Mouse (Mus musculus) Patski (cell line): ENCODE results near the gene Cryge. TPM values are rescaled to one million over a fixed set of nuclear protein-coding genes. Genes with fewer than 3 reads are reported as not detected.

Experiments
- ATAC-seq: fragments of 100-300 bp; one replicate; pipeline ENCODE4 v1.8.0; 2021
- CTCF ChIA-PET: fragments of 350-600 bp; sonication (Branson Sonifier 250); formaldehyde crosslinking; loops from one replicate; lab custom pipeline; 2022; ENCODE audit warnings: inconsistent platforms; lab: Charles Lee
- POLR2A ChIA-PET: fragments of 350-600 bp; sonication (Branson Sonifier 250); formaldehyde crosslinking; loops from one replicate; lab custom pipeline; 2022; ENCODE audit warnings: antibody characterized with exemption, inconsistent platforms; lab: Charles Lee
- DNase-seq: peaks from one replicate; pipeline ENCODE4 v3.0.0-alpha.2; 2011; ENCODE audit warnings: low read depth, low spot score
- H3K27me3 ChIP-seq: fragments of 371-371 bp; one replicate; pipeline ENCODE4 v1.5.1; 2021
- CTCF ChIP-seq: fragments of 100-300 bp; IDR thresholded peaks from one replicate; pipeline ENCODE4 v1.5.1; 2021
- in situ Hi-C: fragments of 300-500 bp; cut with MboI; formaldehyde crosslinking; loops from 3 replicates; pipeline ENCODE4 v1.11.1; 2018; ENCODE audit warnings: low pct_unique_long_range_greater_than_20kb, mixed read lengths
- polyA plus RNA-seq: library from polyadenylated mRNA; unstranded; gene quantifications from one replicate; pipeline ENCODE4 v1.2.3, GENCODE M21; 2021

Cryge gene
- polyA plus RNA-seq, 1 experiment from 2014 or later, result not detected

DNA sequence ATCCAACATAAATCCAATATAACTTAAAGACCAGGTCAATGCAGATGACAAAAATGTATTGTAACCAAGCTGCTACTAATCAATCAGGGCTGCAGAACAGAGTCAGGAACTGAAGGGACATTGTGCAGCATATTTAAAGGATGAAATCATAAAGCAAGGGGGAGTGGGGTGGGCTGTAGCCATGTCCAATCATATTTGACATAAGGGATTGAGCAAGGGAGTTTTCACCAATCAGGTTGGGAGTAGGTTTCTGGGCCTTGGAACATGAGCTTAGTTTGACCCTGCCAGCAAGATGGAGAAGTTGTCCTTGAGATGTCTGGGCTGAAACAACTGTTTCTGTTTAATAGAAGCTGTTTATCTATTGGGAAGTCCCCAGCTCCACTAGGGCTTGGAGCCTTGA lies 18.3 kb downstream of the Cryge start, which contains the start of gene Akr1cl:
Gene Akr1cl (minus strand): TSS at position 119 of the 400 bp plus-strand sequence.
- TF ChIP-seq CTCF, result no peak
- H3K27me3 ChIP-seq, result peaks cover 38% of the 10 kb centered on the region
- in situ Hi-C loops, result no loop called here
- ATAC-seq (no peak), DNase-seq (no peak)
- CTCF ChIA-PET, result interaction anchor here (1.0 to 1.1 kb wide), 3 partner anchors 13 to 147 kb away, joined by 3 to 5 read pairs (median 3); no protein-coding TSS in a partner anchor
- POLR2A ChIA-PET, result no interaction called here

- no peak for DNase-seq
- TF ChIP-seq CTCF, result no peak
- POLR2A ChIA-PET, result no interaction called here
- H3K27me3 ChIP-seq, result peaks cover 51% of the 10 kb centered on the region
- CTCF ChIA-PET, result no interaction called here
- no peak for ATAC-seq
- in situ Hi-C loops, result no loop called here
Measured at GRCm38 (mm10) chr1:65028206-65028605, 22.7 kb downstream of the Cryge start.

DNA sequence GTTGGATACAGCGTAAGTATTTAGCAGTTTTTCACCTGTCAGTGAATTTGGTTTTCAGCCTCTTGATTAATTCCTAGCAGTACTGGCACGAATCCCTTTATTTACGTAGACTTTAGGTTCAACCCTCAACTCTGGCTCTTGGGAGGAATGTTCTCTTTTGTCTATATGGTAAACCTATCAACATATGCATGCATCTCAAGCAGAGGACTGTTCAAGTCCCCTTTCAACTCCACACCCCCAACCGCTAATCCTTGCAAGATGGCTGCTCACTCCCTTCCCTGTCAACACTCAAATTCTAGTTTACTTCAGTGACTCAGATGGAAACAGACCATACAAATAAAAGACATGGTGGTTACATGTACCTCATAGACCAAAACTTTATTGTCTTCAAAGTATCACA lies 38.2 kb downstream of the Cryge start:
- ATAC-seq (no peak), DNase-seq (no peak)
- POLR2A ChIA-PET, result no interaction called here
- CTCF ChIA-PET, result interaction anchor here (1.0 kb wide), 1 partner anchor 91 kb away, joined by 3 read pairs; no protein-coding TSS in a partner anchor
- peaks cover 8% of the 10 kb centered on the region for H3K27me3 ChIP-seq
- no peak for TF ChIP-seq CTCF
- in situ Hi-C loops, result loop anchor here (25.0 kb wide), 1 partner anchor 1350 kb away; no protein-coding TSS in a partner anchor

DNA sequence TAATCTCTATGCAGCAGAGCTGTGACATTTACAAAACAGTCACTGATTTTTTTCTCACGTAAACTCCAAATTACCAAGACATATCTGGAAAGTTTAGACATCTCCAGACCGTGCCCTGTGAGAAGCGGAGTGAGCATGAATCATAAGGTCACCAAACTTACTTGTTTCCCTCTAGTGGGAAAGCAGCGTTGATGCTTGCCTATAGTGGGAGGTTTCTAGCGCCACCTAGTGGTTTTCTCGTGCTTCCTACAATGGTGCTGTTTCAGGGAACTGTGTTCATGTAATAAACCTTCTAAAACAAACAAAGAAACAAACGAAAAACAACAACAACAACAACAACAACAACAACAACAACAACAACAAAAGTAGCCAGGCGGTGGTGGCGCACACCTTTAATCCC lies 40.8 kb downstream of the Cryge start:
- DNase-seq (peak; percentile 33), ATAC-seq (peak; percentile 87)
- peak; percentile 93 for TF ChIP-seq CTCF
- H3K27me3 ChIP-seq, result peaks cover 8% of the 10 kb centered on the region
- ChIA-PET CTCF (interaction anchor here (0.7 to 1.6 kb wide), 7 partner anchors 11 to 305 kb away, joined by 3 to 4 read pairs (median 3); no protein-coding TSS in a partner anchor), POLR2A (interaction anchor here (0.7 kb wide), 1 partner anchor 284 kb away, joined by 4 read pairs; no protein-coding TSS in a partner anchor)
- in situ Hi-C loops, result loop anchor here (25.0 kb wide), 1 partner anchor 1348 kb away; no protein-coding TSS in a partner anchor

DNA sequence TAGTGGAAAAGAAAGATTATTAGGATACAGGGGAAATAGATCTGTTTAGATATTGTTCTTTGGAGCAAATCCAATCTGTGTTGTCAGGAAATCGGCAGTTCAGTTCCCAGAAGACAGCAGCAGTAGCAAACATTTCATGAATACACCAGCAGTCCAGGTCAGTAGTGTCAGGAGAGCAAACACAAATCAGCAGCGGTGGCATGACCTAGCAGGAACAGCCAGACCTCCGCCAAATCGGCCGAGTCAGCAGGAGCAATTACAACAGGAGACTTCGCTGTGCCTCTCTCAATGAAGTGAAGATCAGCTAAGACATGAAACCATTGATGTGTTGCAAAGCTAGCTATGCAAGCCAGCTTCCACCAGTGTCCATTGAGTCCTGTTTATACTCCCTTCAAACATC lies 45.4 kb downstream of the Cryge start:
- no peak for ATAC-seq
- no peaks in the 10 kb centered on the region for H3K27me3 ChIP-seq
- in situ Hi-C loops, result loop anchor here (25.0 kb wide), 1 partner anchor 1343 kb away; no protein-coding TSS in a partner anchor
- no peak for TF ChIP-seq CTCF
- CTCF ChIA-PET, result interaction anchor here (1.4 kb wide), 1 partner anchor 29 kb away, joined by 3 read pairs; no protein-coding TSS in a partner anchor
- POLR2A ChIA-PET, result no interaction called here
- DNase-seq, result no peak

DNA sequence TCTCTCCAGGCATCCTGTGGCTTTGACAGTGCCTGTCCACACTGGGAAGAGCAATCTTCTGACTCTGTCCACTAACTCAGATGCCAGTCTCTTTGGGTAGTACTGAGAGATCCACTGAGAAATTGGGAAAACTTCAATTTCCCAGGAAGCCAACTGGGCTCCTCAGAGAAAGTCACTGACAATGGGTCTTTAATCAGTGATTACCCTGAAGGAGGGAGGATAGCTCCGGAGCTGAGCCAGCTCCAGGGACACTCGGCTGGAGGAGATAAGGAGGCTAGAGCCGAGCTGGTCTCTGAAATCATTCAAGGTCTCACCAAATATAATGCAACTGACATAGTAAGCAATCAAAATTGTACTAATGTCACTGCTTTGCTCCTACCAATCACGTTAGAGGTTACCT lies 46.4 kb downstream of the Cryge start:
- DNase-seq (no peak), ATAC-seq (no peak)
- CTCF ChIA-PET, result interaction anchor here (1.4 kb wide), 1 partner anchor 30 kb away, joined by 3 read pairs; no protein-coding TSS in a partner anchor
- POLR2A ChIA-PET, result no interaction called here
- in situ Hi-C loops, result loop anchor here (25.0 kb wide), 1 partner anchor 1342 kb away; no protein-coding TSS in a partner anchor
- TF ChIP-seq CTCF, result no peak
- H3K27me3 ChIP-seq, result no peaks in the 10 kb centered on the region

Other genes starting within 250 kb of the Cryge start
- 10.2 TPM for gene Plekhm3, start 94.3 kb downstream of the Cryge start, polyA plus RNA-seq
- gene Akr1cl, start 18.4 kb downstream of the Cryge start, polyA plus RNA-seq, result not detected
- gene Crygd, start 12.3 kb upstream of the Cryge start, polyA plus RNA-seq, result not detected
- not detected for gene Crygc, start 22.5 kb upstream of the Cryge start, polyA plus RNA-seq
- gene Crygb, start 31.1 kb upstream of the Cryge start, polyA plus RNA-seq, result not detected
- not detected for gene Cryga, start 52.2 kb upstream of the Cryge start, polyA plus RNA-seq
- gene Gm28845, start 68.4 kb upstream of the Cryge start, polyA plus RNA-seq, result not detected
- 0.08 TPM for gene D630023F18Rik, start 72.1 kb upstream of the Cryge start, polyA plus RNA-seq
- gene Idh1, start 135.4 kb upstream of the Cryge start, polyA plus RNA-seq, result 69.2 TPM
- gene Pikfyve, start 135.5 kb upstream of the Cryge start, polyA plus RNA-seq, result 13.7 TPM
- 0.03 TPM for gene Pth2r, start 230.9 kb upstream of the Cryge start, polyA plus RNA-seq